Mouse (Mus musculus): Measurements from ENCODE around the gene Maco1. TPM values are rescaled to one million over a fixed set of nuclear protein-coding genes. Genes with fewer than 3 reads are reported as not detected.
"Not testable (repeated sequence)": the region's sequence is repeated elsewhere in the genome, so short reads cannot be mapped to it uniquely, and the experiment has no call there.

Maco1 gene
- polyA plus RNA-seq, 1 experiment from 2014 or later: 117 TPM

DNA sequence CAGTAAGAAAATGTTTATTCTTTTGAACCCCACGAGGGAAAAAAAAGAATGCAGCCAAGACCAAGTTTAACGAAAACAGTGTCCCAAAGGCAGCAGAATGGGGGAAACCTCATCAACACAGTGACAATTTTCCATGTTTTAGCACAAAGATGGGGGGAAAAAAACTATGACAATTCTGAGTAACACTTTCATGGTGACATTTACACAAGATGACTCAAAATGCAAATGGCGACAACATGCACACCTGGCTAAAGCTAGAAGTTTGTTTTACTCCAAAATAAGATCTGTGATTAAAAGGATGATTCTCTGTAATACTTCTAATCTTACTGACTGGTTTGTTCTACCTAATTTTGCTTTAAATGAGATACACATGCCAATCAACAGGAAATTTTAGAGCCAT, 50.4 kb downstream of the Maco1 start:
- Histone ChIP-seq H3K4me2 (replicated peaks) (no peak overlapping the region), H3K9ac (replicated peaks) (no peak overlapping the region), H3K9me3 (no peaks in the 10 kb centered on the region), H3K27me3 (no peaks in the 10 kb centered on the region), H3K27ac (no peak overlapping the region), H3K4me3 (replicated peaks) (no peak overlapping the region), H3K4me1 (replicated peaks) (no peaks in the 10 kb centered on the region), H3K36me3 (peaks cover 76% of the 10 kb centered on the region)
- 94% methylated on average over 3 of the region's 3 CpGs for WGBS
- no peak for ATAC-seq

DNA sequence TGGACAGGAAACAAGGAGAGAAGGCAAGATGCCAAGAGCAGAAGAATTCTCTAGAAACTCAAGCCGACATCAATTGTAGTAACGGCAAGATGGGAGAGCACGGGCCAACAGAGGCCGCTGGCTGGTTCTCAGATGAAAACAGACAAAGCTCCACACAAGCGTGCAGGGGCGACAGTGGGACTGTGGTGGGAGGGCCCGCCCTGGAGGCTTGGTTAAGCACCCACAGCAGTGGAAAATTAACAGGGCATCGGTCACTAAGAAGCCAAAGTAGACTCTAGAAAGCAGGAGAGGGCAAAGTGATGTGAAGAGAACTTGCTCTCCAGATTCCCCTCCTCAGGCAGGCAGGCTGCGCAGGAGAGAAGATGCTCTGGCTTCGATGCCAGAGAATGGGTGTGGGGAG, 51.0 kb downstream of the Maco1 start:
- WGBS: 95% methylated on average over 10 of the region's 10 CpGs
- ATAC-seq: no peak
- H3K4me2 ChIP-seq (replicated peaks): no peak overlapping the region
- no peak overlapping the region for H3K9ac ChIP-seq (replicated peaks)
- no peak overlapping the region for H3K27ac ChIP-seq
- H3K4me3 ChIP-seq (replicated peaks): no peak overlapping the region
- no peaks in the 10 kb centered on the region for H3K27me3 ChIP-seq
- no peaks in the 10 kb centered on the region for H3K4me1 ChIP-seq (replicated peaks)
- H3K36me3 ChIP-seq: peaks cover 71% of the 10 kb centered on the region
- H3K9me3 ChIP-seq: no peaks in the 10 kb centered on the region

DNA sequence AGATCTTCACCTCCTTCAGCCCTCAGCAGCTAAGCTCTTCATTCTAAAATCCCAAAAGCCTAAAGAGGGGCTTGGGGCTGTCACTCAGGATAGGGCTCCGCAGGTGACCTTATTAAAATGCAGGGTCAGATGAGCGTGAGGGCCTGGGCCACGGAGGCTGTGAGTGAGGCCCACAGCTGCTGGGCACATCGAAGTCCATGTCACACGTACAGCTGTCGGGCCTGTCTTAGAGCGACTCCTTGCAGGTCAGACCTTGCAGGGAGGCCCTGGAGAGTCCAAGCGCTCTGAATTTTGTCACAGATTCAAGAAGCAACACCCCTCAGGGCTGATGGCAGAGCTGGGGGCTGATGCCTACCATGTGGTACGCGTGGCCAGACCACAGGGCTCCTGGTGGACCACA, 52.5 kb downstream of the Maco1 start:
- H3K27ac ChIP-seq: no peak overlapping the region
- H3K9ac ChIP-seq (replicated peaks): no peak overlapping the region
- H3K4me1 ChIP-seq (replicated peaks): no peaks in the 10 kb centered on the region
- H3K4me2 ChIP-seq (replicated peaks): no peak overlapping the region
- peaks cover 56% of the 10 kb centered on the region for H3K36me3 ChIP-seq
- no peaks in the 10 kb centered on the region for H3K27me3 ChIP-seq
- H3K4me3 ChIP-seq (replicated peaks): no peak overlapping the region
- WGBS: 56% methylated on average over 10 of the region's 10 CpGs
- H3K9me3 ChIP-seq: no peaks in the 10 kb centered on the region
- ATAC-seq: peak; percentile 19; the same call in 1 of the 2 replicates

DNA sequence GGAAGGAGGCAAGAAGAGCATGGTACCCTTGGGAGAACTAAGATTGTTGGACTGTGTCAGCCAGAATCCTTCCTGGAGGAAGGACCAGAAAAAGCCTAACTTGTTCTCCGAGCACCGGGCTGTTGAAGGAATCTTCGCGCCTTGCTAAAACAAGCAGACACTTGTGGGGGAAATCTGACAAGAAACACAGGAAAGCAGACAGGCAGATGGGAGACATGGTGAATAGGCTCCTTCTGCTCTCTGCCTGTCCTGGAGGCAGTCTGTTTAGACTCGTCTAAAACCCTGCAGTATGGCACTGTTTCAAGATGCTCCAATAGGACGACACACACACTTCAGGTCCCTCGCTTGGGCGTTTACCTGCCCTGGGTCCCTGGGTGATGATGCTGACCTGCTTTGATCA, 53.0 kb downstream of the Maco1 start:
- Histone ChIP-seq H3K27me3 (no peaks in the 10 kb centered on the region), H3K9ac (replicated peaks) (no peak overlapping the region), H3K4me2 (replicated peaks) (no peak overlapping the region), H3K27ac (no peak overlapping the region), H3K9me3 (no peaks in the 10 kb centered on the region), H3K4me1 (replicated peaks) (no peaks in the 10 kb centered on the region), H3K4me3 (replicated peaks) (no peak overlapping the region), H3K36me3 (peaks cover 50% of the 10 kb centered on the region)
- ATAC-seq: no peak
- 88% methylated on average over 8 of the region's 8 CpGs for WGBS

DNA sequence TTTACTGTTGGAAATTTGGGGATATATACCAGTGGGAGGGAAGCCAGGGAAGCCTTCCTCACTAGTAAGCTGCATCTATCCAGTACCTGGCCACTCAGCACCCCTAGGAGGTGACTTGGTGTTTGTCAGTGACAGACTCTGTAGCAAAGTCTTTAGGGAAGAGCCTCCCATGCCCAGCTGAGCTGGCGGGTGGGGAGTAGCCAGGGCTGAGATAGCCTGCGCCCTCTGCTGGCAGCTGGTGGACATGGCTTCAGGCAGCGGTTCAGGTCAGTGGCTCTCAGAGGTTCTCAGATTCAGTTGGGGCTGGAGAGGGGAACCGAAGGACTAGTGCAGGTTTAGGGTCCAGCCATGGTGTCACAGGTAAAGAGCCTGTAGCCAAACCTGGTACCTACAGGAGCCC, 53.9 kb downstream of the Maco1 start:
- H3K9me3 ChIP-seq: no peaks in the 10 kb centered on the region
- peak; percentile 55; the same call in 1 of the 2 replicates for ATAC-seq
- no peaks in the 10 kb centered on the region for H3K4me1 ChIP-seq (replicated peaks)
- H3K27ac ChIP-seq: no peak overlapping the region
- H3K36me3 ChIP-seq: peaks cover 42% of the 10 kb centered on the region
- no peak overlapping the region for H3K9ac ChIP-seq (replicated peaks)
- H3K4me3 ChIP-seq (replicated peaks): no peak overlapping the region
- H3K4me2 ChIP-seq (replicated peaks): no peak overlapping the region
- WGBS: 8% methylated on average over 4 of the region's 4 CpGs
- H3K27me3 ChIP-seq: no peaks in the 10 kb centered on the region

DNA sequence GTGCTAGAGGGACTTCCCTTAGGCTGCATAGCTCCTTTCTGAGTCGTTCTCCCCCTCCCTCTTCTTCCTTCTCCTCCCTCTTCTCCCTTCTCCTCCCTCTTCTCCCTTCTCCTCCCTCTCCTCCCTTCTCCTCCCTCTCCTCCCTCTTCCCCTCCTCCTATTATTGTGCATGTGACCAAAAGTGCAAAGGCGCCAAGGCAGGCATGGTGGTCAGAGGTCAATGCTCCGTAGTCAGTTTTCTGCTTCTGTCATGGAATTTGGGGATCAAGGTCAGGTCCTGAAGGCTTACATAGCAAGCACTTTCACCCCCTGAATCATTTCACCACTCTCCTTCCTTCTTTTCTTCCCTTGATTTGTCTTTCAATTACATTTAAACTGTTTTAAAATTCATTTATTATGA, 54.3 kb downstream of the Maco1 start:
- no peak overlapping the region for H3K27ac ChIP-seq
- H3K9me3 ChIP-seq: no peaks in the 10 kb centered on the region
- H3K4me3 ChIP-seq (replicated peaks): no peak overlapping the region
- no peak for ATAC-seq
- no peaks in the 10 kb centered on the region for H3K4me1 ChIP-seq (replicated peaks)
- 57% methylated on average over 3 of the region's 3 CpGs for WGBS
- no peak overlapping the region for H3K9ac ChIP-seq (replicated peaks)
- H3K36me3 ChIP-seq: peaks cover 38% of the 10 kb centered on the region
- H3K4me2 ChIP-seq (replicated peaks): no peak overlapping the region
- H3K27me3 ChIP-seq: no peaks in the 10 kb centered on the region

DNA sequence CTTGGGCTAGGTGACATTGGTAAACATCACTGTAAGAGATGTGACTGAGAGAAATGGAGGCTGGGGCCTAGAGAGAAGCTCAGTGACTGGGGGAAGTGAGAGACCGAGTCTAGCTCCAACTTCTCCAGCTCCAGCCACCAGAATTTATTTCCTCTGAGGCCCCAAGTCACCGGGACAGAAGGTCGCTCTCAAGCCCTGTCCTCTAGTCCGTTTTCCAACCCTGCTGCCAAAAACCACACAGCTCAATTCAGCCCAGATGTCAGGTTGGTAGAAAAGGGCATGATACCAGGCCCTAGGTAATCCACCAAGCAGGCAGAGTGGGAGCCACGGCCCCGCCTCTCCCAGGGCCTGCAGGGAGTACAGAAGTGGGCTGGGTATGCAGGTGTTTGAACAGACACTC, 55.5 kb downstream of the Maco1 start:
- H3K4me1 ChIP-seq (replicated peaks): no peaks in the 10 kb centered on the region
- no peak overlapping the region for H3K27ac ChIP-seq
- H3K4me2 ChIP-seq (replicated peaks): no peak overlapping the region
- no peak overlapping the region for H3K9ac ChIP-seq (replicated peaks)
- 81% methylated on average over 6 of the region's 6 CpGs for WGBS
- H3K36me3 ChIP-seq: peaks cover 25% of the 10 kb centered on the region
- ATAC-seq: no peak
- H3K9me3 ChIP-seq: no peaks in the 10 kb centered on the region
- no peak overlapping the region for H3K4me3 ChIP-seq (replicated peaks)
- no peaks in the 10 kb centered on the region for H3K27me3 ChIP-seq

DNA sequence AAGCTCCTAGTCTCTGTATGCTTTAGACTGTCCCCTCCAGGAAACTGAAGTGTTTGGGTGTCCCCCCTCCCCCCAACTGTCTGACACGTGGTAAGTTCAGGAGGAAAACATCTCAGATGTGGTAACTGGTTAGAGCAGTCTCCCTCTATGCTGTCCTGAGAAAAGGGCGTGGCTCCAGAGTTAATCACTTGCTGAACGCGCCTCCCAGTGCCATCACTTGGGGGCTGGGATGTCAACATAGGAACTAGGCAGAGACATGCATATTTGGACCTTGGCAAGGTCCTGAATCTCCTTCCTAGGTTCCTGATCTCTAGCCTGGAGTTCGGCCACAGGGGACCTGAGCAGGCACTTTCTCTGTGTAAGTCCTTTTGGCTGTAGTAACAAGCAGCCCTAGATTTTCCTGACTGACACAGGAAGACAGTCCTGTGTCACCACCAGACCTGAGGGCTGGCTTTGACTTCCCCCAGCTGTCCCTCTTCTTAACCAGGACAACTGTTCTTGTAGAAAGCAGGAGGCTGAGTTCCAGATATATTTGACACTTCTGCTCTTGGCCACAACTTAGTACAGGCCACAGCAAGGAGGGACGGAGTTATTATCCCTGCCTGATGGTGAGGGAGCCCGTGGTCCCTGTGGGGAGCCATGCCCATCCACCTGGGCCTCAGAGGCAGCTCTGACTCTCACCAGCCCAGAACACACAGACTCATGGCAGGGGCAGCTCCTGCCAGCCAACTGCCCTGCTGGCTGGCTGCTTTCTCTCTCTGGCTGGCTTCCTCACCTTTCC, 56.4 kb downstream of the Maco1 start:
- H3K27ac ChIP-seq: no peak overlapping the region
- no peak for ATAC-seq
- H3K27me3 ChIP-seq: no peaks in the 10 kb centered on the region
- no peak overlapping the region for H3K4me2 ChIP-seq (replicated peaks)
- H3K4me3 ChIP-seq (replicated peaks): no peak overlapping the region
- 26% methylated on average over 7 of the region's 7 CpGs for WGBS
- no peak overlapping the region for H3K9ac ChIP-seq (replicated peaks)
- H3K9me3 ChIP-seq: no peaks in the 10 kb centered on the region
- H3K4me1 ChIP-seq (replicated peaks): no peaks in the 10 kb centered on the region
- peaks cover 17% of the 10 kb centered on the region for H3K36me3 ChIP-seq

DNA sequence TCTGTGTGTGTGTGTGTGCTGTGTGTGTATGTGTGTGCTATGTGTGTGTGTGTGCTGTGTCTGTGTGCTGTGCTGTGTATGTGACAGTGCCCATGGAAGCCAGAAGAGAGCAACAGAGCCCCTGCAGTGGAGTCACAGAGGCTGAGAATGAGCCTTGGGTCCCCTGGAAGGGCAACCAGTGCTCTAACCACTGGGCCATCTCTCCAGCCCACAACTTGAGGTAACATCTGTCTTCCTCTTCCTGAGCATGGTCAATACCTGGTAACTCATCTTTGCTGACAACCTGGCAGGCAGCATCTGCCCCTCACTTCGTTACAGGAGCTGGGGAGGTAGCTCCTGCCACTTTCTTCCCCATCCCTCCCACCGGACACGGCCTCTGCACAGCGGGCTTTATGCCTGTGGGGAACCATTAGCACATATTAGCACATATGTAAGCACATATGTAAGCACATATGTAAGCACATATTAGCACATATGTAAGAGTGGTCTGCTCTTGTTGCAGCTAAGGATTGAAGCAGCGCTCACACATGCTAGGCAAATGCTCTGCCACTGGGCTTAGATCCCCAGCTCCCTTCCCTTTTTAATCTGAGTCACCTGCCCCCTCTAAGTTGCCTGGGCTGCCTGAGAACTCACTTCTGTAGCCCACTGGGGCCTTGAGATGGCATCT, 57.2 kb downstream of the Maco1 start:
- ATAC-seq: no peak
- Histone ChIP-seq H3K27me3 (no peaks in the 10 kb centered on the region), H3K36me3 (peaks cover 9% of the 10 kb centered on the region), H3K9ac (replicated peaks) (no peak overlapping the region), H3K4me1 (replicated peaks) (no peaks in the 10 kb centered on the region), H3K4me3 (replicated peaks) (no peak overlapping the region), H3K4me2 (replicated peaks) (no peak overlapping the region), H3K27ac (no peak overlapping the region), H3K9me3 (no peaks in the 10 kb centered on the region)
- WGBS: 83% methylated on average over 5 of the region's 5 CpGs

DNA sequence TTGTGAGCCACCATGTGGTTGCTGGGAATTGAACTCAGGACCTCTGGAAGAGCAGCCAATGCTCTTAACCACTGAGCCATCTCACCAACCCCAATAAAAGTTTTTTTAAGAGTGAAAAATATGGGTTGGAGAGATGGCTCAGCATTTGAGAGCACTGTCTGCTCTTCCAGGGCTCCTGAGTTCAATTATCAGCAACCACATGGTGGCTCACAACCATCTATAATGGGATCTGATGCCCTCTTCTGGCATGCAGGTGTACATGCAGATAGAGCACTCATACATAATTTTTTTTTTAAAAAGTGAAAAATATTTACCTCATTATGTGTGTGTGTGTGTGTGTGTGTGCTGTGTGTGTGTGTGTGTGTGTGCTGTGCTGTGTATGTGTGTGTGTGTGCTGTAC, 58.2 kb downstream of the Maco1 start:
- H3K27ac ChIP-seq, ATAC-seq: not testable (repeated sequence)

DNA sequence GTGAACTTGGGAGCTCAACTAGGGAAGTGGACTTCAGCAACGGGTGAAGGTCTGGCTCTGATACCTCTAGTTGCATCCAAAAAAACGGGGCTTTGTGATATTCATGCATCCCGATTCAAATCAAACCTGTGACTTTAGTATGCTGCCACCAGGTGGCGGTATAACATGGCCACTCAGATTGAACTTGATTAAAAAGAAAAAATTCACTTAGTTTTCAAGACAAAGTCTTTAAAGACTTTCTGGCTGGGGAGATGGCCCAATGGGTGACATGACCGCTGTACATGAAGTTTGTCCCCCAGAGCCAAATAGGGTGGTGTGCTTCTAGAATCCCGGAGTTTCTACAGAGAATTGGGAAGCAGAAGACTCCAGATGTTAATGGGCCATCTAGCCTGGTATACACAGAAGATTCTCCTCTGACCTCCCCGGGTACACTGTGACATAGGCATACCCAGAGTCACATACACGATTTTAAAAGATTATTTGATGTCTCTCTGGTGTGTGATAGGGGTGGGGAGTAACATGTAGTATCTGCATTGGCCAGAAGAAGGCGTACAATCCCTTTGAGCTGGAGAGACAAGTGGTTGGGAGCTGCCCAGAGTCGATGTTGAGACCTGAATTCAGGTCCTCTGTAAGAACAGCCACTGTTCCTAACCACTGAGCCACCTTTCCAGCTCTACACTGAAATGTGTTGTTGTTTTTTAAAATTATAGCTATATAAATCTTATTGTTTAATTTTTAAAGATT, 59.8 kb downstream of the Maco1 start:
- 50% methylated on average over 10 of the region's 10 CpGs for WGBS
- H3K27me3 ChIP-seq: no peaks in the 10 kb centered on the region
- no peaks in the 10 kb centered on the region for H3K9me3 ChIP-seq
- no peak overlapping the region for H3K9ac ChIP-seq (replicated peaks)
- H3K27ac ChIP-seq: no peak overlapping the region
- H3K4me3 ChIP-seq (replicated peaks): no peak overlapping the region
- no peak overlapping the region for H3K4me2 ChIP-seq (replicated peaks)
- no peak for ATAC-seq
- H3K36me3 ChIP-seq: no peaks in the 10 kb centered on the region
- H3K4me1 ChIP-seq (replicated peaks): no peaks in the 10 kb centered on the region

More for the DNA sequence above, 58.2 kb downstream of the Maco1 start:
- not testable (repeated sequence) for H3K27me3 ChIP-seq; H3K9me3 ChIP-seq; H3K4me1 ChIP-seq (replicated peaks); H3K4me3 ChIP-seq (replicated peaks); H3K4me2 ChIP-seq (replicated peaks); H3K36me3 ChIP-seq; H3K9ac ChIP-seq (replicated peaks)

DNA sequence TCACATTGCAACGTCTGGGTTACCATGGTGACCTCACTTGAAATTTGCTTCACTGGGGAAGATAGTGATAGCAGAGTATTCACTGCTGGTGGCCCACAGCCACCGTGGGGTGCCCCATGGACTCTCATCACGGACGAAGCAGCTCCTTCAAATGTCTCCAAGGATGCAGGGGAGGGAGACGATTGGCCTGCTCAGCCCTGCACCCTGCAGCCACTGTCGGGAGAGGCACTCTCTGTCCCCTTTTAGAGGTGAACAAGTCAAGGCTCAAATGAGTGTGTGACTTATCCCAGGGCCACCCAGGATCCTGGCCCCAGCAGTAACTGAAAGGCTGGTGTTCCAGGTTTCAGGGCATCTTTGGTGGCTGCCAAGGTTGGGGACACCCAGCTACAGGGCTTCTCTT, 61.4 kb downstream of the Maco1 start:
- H3K36me3 ChIP-seq: no peaks in the 10 kb centered on the region
- 54% methylated on average over 6 of the region's 6 CpGs for WGBS
- H3K4me1 ChIP-seq (replicated peaks): no peaks in the 10 kb centered on the region
- H3K4me3 ChIP-seq (replicated peaks): no peak overlapping the region
- ATAC-seq: no peak
- H3K9me3 ChIP-seq: no peaks in the 10 kb centered on the region
- no peak overlapping the region for H3K9ac ChIP-seq (replicated peaks)
- H3K27ac ChIP-seq: no peak overlapping the region
- no peaks in the 10 kb centered on the region for H3K27me3 ChIP-seq
- H3K4me2 ChIP-seq (replicated peaks): no peak overlapping the region
